Mouse (Mus musculus): ENCODE results near the gene Pole. TPM values are rescaled to one million over a fixed set of nuclear protein-coding genes. Genes with fewer than 3 reads are reported as not detected.

Pole gene
- polyA plus RNA-seq, 1 experiment from 2014 or later, result 27.9 TPM

DNA sequence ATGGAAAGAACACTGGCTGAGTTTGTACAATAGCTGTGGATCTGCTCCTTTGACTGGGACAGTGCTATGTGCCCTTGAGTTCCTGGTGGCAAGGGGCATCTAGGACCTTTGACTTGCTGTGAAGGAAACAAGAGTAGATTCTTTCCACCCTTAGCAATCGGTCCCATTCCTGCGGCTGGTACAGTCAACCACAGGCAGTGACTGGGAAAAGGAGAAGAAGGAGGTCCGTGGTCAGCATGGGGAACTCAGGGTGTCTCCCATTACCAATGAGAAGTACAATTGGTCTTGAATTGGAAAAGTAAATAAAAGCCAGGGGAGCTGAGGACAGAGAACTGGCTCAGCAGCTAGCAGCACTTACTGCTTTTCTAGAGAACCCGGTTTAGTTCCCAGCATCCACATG is 59.4 kb downstream of the Pole start:
- no peak overlapping the region for H3K4me3 ChIP-seq
- no peak overlapping the region for H3K9ac ChIP-seq
- H3K9me3 ChIP-seq (replicated peaks), result no peaks in the 10 kb centered on the region
- no peaks in the 10 kb centered on the region for H3K36me3 ChIP-seq
- no peak for ATAC-seq
- peaks cover 11% of the 10 kb centered on the region for H3K4me1 ChIP-seq
- no peak overlapping the region for H3K4me2 ChIP-seq
- WGBS (ENCODE audit: insufficient replicate concordance), result 43% methylated on average over 4 of the region's 4 CpGs
- peaks cover 62% of the 10 kb centered on the region for H3K27me3 ChIP-seq (replicated peaks)
- H3K27ac ChIP-seq, result no peak overlapping the region

- 62% methylated on average over 8 of the region's 8 CpGs for WGBS (ENCODE audit: insufficient replicate concordance)
- H3K27me3 ChIP-seq (replicated peaks), result peaks cover 48% of the 10 kb centered on the region
These were observed 60.9 kb downstream of the Pole start for GRCm38 (mm10) chr5:110347006-110347405.

GRCm38 (mm10) chr5:110354716-110355115 is 68.6 kb downstream of the Pole start:
- WGBS (ENCODE audit: insufficient replicate concordance), result 13% methylated on average over 7 of the region's 7 CpGs
- 0 out of 2 replicates have a peak, but pooled peaks have one; percentile 27 for ATAC-seq

More at GRCm38 (mm10) chr5:110347006-110347405, 60.9 kb downstream of the Pole start:
- Histone ChIP-seq H3K9me3 (replicated peaks) (no peaks in the 10 kb centered on the region), H3K9ac (no peak overlapping the region), H3K36me3 (no peaks in the 10 kb centered on the region), H3K4me2 (no peak overlapping the region), H3K27ac (no peak overlapping the region), H3K4me1 (peaks cover 11% of the 10 kb centered on the region), H3K4me3 (no peak overlapping the region)
- ATAC-seq, result no peak

DNA sequence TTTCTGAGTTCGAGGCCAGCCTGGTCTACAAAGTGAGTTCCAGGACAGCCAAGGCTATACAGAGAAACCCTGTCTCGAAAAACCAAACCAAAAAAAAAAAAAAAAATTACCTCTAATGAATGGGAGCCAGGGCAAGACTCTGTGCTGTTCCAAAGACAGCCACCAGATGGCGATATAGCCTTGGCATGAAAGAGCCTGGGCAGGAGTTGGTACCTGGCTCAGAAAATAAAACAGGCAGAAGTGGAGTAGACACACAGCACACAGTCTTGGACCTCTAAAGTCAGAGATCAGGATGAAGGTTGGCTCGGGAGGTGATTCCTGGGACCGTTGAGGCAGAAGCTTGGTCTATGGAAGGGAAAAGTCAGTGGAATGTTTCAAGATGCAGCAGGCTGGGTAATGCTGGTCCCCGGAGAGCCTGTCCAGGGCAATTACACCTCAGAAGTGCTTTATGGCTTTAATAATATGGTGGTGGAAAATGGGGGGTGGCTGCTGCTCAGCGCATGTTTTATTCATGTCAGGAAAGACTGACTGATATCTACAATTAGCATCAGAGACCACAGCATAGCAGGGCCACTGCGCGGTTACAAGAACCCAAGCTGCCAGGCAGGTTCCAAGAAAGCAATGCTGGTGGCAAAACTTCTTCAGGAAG is 71.5 kb downstream of the Pole start:
- no peak overlapping the region for H3K4me2 ChIP-seq
- H3K27ac ChIP-seq, result no peak overlapping the region
- WGBS (ENCODE audit: insufficient replicate concordance), result 34% methylated on average over 9 of the region's 9 CpGs
- no peaks in the 10 kb centered on the region for H3K4me1 ChIP-seq
- peaks cover 37% of the 10 kb centered on the region for H3K27me3 ChIP-seq (replicated peaks)
- no peaks in the 10 kb centered on the region for H3K36me3 ChIP-seq
- no peak overlapping the region for H3K4me3 ChIP-seq
- H3K9ac ChIP-seq, result no peak overlapping the region
- ATAC-seq, result no peak
- no peaks in the 10 kb centered on the region for H3K9me3 ChIP-seq (replicated peaks)

More at GRCm38 (mm10) chr5:110354716-110355115, 68.6 kb downstream of the Pole start:
- Histone ChIP-seq H3K27me3 (replicated peaks) (peaks cover 24% of the 10 kb centered on the region), H3K36me3 (no peaks in the 10 kb centered on the region), H3K9me3 (replicated peaks) (no peaks in the 10 kb centered on the region), H3K4me3 (no peak overlapping the region), H3K4me1 (no peaks in the 10 kb centered on the region), H3K4me2 (no peak overlapping the region), H3K9ac (no peak overlapping the region), H3K27ac (no peak overlapping the region)

DNA sequence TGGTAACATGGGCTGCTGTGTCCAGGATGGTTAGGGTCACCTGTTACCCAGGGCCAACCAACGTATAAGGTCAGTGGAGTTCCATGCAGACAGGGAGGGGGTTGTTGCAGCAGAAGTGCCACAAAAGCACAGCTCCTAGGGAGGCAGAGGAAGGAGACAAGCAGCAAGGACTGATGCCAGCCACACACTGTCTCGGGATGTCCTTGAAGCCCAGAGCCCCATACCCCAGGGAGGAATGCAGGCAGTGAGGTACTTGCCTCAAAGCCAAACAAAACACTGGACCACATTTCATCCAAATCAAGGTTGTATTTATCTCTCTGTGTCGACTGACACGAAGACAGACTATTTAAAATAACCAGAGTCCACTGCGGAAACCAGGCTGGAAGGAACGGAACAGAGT is 75.4 kb downstream of the Pole start:
- no peak for ATAC-seq
- H3K4me2 ChIP-seq, result no peak overlapping the region
- no peaks in the 10 kb centered on the region for H3K36me3 ChIP-seq
- H3K27me3 ChIP-seq (replicated peaks), result peaks cover 39% of the 10 kb centered on the region
- H3K9ac ChIP-seq, result no peak overlapping the region
- H3K4me3 ChIP-seq, result no peak overlapping the region
- 79% methylated on average over 6 of the region's 6 CpGs for WGBS (ENCODE audit: insufficient replicate concordance)
- no peak overlapping the region for H3K27ac ChIP-seq
- no peaks in the 10 kb centered on the region for H3K9me3 ChIP-seq (replicated peaks)
- H3K4me1 ChIP-seq, result peaks cover 11% of the 10 kb centered on the region

DNA sequence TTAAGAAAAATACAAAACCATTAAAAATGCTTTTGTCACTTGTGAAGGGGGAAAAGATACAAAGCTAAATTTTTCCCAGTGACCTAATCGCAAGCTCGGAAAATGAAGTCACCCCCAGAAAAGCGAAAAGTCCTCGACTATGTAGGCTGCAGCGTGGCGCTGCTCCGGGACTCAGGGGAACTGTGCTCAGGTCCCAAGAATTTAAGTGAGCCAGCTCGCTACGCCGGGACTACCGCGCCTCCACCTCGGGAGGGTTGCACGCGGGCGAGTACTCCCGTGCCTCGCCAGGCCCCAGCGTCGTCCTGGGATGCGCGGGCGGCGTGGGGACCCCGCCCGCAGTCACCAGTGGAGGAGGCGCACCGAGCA is 76.7 kb downstream of the Pole start:
- 1% methylated on average over 28 of the region's 28 CpGs for WGBS (ENCODE audit: insufficient replicate concordance)
- H3K4me3 ChIP-seq, result peak overlapping the region; percentile 51
- peak; percentile 44 for ATAC-seq
- H3K9ac ChIP-seq, result peak overlapping the region; percentile 53; the same call in 1 of the 2 replicates
- H3K4me2 ChIP-seq, result peak overlapping the region; percentile 85
- peaks cover 11% of the 10 kb centered on the region for H3K4me1 ChIP-seq
- H3K36me3 ChIP-seq, result peaks cover 8% of the 10 kb centered on the region
- H3K27ac ChIP-seq, result no peak overlapping the region
- H3K9me3 ChIP-seq (replicated peaks), result no peaks in the 10 kb centered on the region
- H3K27me3 ChIP-seq (replicated peaks), result peaks cover 39% of the 10 kb centered on the region

DNA sequence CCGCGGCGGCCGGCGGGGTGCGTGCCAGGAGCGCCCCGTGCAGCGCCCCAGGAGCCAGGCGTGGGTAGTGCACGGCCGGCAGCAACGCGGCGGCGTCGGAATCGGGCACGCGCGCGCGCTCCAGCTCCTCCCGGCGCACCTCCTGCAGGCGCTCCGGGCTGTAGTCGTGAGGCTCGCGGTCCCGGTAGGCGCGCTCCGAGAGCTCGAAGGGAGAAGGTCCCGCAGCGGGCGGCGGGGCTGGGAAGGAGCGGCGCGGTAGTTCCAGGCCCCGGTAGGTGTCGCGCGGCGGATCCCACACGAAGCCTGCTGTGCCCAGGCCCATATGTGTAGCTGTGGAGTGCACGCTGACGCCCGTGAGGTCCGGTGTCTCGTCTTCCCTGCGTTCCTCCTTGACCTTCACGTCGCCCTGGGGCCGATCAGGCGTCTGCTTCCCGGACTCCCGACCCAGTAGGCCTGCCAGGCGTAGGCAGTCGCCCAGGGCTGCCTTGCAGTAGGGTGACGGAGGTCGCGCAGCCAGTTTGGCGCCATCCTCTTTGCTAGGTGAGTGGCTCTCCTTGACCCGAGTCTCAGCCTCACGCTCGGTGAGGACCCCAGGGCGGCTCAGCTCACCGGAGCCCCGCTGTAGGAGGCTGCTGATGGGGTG is 77.2 kb downstream of the Pole start:
- H3K9ac ChIP-seq, result peak overlapping the region; percentile 53
- peaks cover 11% of the 10 kb centered on the region for H3K4me1 ChIP-seq
- H3K27ac ChIP-seq, result no peak overlapping the region
- H3K36me3 ChIP-seq, result peaks cover 11% of the 10 kb centered on the region
- H3K4me3 ChIP-seq, result peak overlapping the region; percentile 51
- no peaks in the 10 kb centered on the region for H3K9me3 ChIP-seq (replicated peaks)
- WGBS (ENCODE audit: insufficient replicate concordance), result 5% methylated on average over 61 of the region's 72 CpGs
- ATAC-seq, result peak; percentile 73
- H3K4me2 ChIP-seq, result peak overlapping the region; percentile 85
- peaks cover 39% of the 10 kb centered on the region for H3K27me3 ChIP-seq (replicated peaks)

GRCm38 (mm10) chr5:110363822-110364545 is 77.9 kb downstream of the Pole start:
- ATAC-seq, result no peak
- Histone ChIP-seq H3K9ac (no peak overlapping the region; the same call in 1 of the 2 replicates), H3K36me3 (peaks cover 11% of the 10 kb centered on the region), H3K27ac (no peak overlapping the region), H3K4me1 (peaks cover 11% of the 10 kb centered on the region), H3K27me3 (replicated peaks) (peaks cover 39% of the 10 kb centered on the region), H3K4me3 (peak overlapping the region; percentile 51), H3K9me3 (replicated peaks) (no peaks in the 10 kb centered on the region), H3K4me2 (peak overlapping the region; percentile 85)
- WGBS (ENCODE audit: insufficient replicate concordance), result 59% methylated on average over 11 of the region's 11 CpGs

- Histone ChIP-seq H3K4me3 (no peak overlapping the region), H3K4me2 (no peak overlapping the region), H3K9me3 (replicated peaks) (no peaks in the 10 kb centered on the region), H3K4me1 (no peaks in the 10 kb centered on the region), H3K27ac (no peak overlapping the region), H3K9ac (no peak overlapping the region), H3K36me3 (peaks cover 41% of the 10 kb centered on the region), H3K27me3 (replicated peaks) (no peaks in the 10 kb centered on the region)
- whole genome bisulfite sequencing (ENCODE audit: insufficient replicate concordance), result 52% methylated on average over 8 of the region's 8 CpGs
- ATAC-seq, result peak; percentile 52; the same call in 1 of the 2 replicates
These were observed 90.8 kb downstream of the Pole start for GRCm38 (mm10) chr5:110376802-110377433.

GRCm38 (mm10) chr5:110378181-110378583 is 92.1 kb downstream of the Pole start:
- no peak overlapping the region for H3K9ac ChIP-seq
- WGBS (ENCODE audit: insufficient replicate concordance), result 59% methylated on average over 20 of the region's 20 CpGs

DNA sequence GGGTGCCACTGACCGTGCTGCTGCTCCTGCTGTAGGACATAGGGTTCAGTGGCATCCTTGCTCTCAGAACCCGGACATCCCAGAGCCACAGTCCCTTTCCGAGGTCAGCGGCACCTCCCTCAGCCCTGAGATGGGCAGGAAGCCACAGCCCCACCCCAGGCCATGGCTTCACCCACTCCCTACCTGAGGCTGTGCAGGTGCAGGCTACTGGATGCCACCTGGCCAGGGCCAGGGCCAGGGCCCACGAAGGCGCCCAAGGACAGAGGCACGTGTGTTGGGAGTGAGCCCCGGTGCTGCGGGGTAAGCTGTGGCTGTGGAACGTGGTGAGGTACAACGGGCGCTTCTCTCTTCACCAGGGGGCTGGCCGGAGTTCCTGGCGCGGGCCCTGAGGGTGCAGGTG is 93.0 kb downstream of the Pole start:
- Histone ChIP-seq H3K27me3 (replicated peaks) (no peaks in the 10 kb centered on the region; the same call in 1 of the 2 replicates), H3K27ac (no peak overlapping the region), H3K4me2 (no peak overlapping the region), H3K9me3 (replicated peaks) (no peaks in the 10 kb centered on the region), H3K9ac (no peak overlapping the region), H3K36me3 (peaks cover 41% of the 10 kb centered on the region), H3K4me3 (no peak overlapping the region), H3K4me1 (no peaks in the 10 kb centered on the region)
- WGBS (ENCODE audit: insufficient replicate concordance), result 85% methylated on average over 15 of the region's 15 CpGs
- no peak for ATAC-seq

More at GRCm38 (mm10) chr5:110378181-110378583, 92.1 kb downstream of the Pole start:
- Histone ChIP-seq H3K9me3 (replicated peaks) (no peaks in the 10 kb centered on the region), H3K4me2 (no peak overlapping the region), H3K4me3 (no peak overlapping the region), H3K4me1 (no peaks in the 10 kb centered on the region), H3K27ac (no peak overlapping the region), H3K27me3 (replicated peaks) (no peaks in the 10 kb centered on the region), H3K36me3 (peaks cover 41% of the 10 kb centered on the region)
- peak; percentile 20; the same call in 1 of the 2 replicates for ATAC-seq
